Mouse (Mus musculus) G1E (cell line): ENCODE measurements around the gene St5.

ENCODE experiments used
- CTCF ChIP-seq: IDR thresholded peaks from 2 replicates; pipeline ENCODE4 v1.5.1; 2012; ENCODE audit warnings: low read depth, low read length, inconsistent platforms, mixed read lengths
- TAL1 ChIP-seq: conservative IDR thresholded peaks from 2 replicates; pipeline ENCODE4 v1.6.1; 2012; ENCODE audit warnings: low read depth, low read length, inconsistent platforms, mixed read lengths

GRCm38 (mm10) chr7:109542364-109542628 lies 161.1 kb downstream of the St5 start:
- TF ChIP-seq CTCF (no peak), TAL1 (no peak)
